Mouse (Mus musculus) small intestine, adult 2 months (tissue): Measurements from ENCODE around the gene Pla2r1. TPM values are rescaled to one million over a fixed set of nuclear protein-coding genes. Genes with fewer than 3 reads are reported as not detected.

ENCODE experiments used
- H3K27ac ChIP-seq: fragments of 200-500 bp; 2 replicates; pipeline ENCODE4 v1.5.1; 2012; ENCODE audit warnings: low read depth, low read length, control low read depth, inconsistent platforms; ENCODE audit not compliant: insufficient read depth
- H3K27me3 ChIP-seq: fragments of 200-500 bp; 2 replicates; pipeline ENCODE4 v1.6.1; 2012; ENCODE audit warnings: mild to moderate bottlenecking, moderate library complexity, low read length, inconsistent platforms; ENCODE audit not compliant: control insufficient read depth, insufficient read depth
- H3K36me3 ChIP-seq: fragments of 200-500 bp; 2 replicates; pipeline ENCODE4 v1.6.1; 2012; ENCODE audit warnings: mild to moderate bottlenecking, low read length, control low read depth, inconsistent platforms; ENCODE audit not compliant: control insufficient read depth, insufficient read depth
- H3K4me1 ChIP-seq: fragments of 200-500 bp; 2 replicates; pipeline ENCODE4 v1.6.1; 2012; ENCODE audit warnings: low read length, inconsistent platforms, mixed read lengths; ENCODE audit not compliant: control insufficient read depth, insufficient read depth, insufficient read length
- H3K4me3 ChIP-seq: fragments of 200-500 bp; 2 replicates; pipeline ENCODE4 v1.5.1; 2012; ENCODE audit warnings: low read depth, mild to moderate bottlenecking, control low read depth, inconsistent platforms, low read length, moderate library complexity
- CTCF ChIP-seq: fragments of 200-500 bp; IDR thresholded peaks from 2 replicates; pipeline ENCODE4 v1.5.1; 2012; ENCODE audit warnings: low read depth, mild to moderate bottlenecking, control low read depth, inconsistent platforms, low read length, moderate library complexity, mixed read lengths; ENCODE audit not compliant: insufficient replicate concordance, insufficient read length; ENCODE audit errors: extremely low read depth
- POLR2A ChIP-seq: fragments of 200-500 bp; IDR thresholded peaks from 2 replicates; pipeline ENCODE4 v1.6.1; 2012; ENCODE audit warnings: low read depth, mild to moderate bottlenecking, control low read depth, inconsistent platforms, low read length, moderate library complexity
- WGBS: fragments of 180-500 bp; shearing (Covaris S2); methylation state at CpG from one replicate; pipeline ENCODE4 v1.1.7; 2018; 5-methylcytosine and 5-hydroxymethylcytosine counted together
- polyA plus RNA-seq: library from polyadenylated mRNA; depleted of rRNA; stranded (reverse); fragments of >200 nt; gene quantifications from 2 replicates; pipeline ENCODE4 v1.2.3, GENCODE M21; 2012

The Pla2r1 gene
- polyA plus RNA-seq, 1 experiment = 0.85 TPM

DNA sequence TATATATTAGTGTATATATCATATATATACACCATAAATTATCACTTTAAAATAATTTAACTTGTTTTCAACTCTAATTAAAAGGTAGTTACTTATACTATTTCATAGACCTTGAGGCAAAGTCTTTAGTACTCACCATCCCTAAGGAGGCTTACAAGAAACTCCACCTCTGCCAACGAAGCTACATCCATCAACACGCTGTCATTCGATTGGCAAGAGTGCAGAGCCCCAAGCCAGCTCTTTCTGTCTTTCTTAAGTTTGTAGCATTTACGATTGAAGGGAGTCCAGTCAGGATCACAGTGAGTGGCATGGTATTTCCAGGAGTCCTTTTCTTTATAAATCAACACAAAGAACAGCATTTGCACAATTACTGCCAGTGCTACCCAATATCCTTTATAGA is 49.1 kb downstream of the Pla2r1 start:
- no peaks in the 10 kb centered on the region for H3K36me3 ChIP-seq
- no peaks in the 10 kb centered on the region for H3K4me1 ChIP-seq
- 88% methylated on average over 4 of the region's 4 CpGs for WGBS
- no peak overlapping the region for H3K4me3 ChIP-seq
- TF ChIP-seq POLR2A (no peak), CTCF (no peak)
- no peaks in the 10 kb centered on the region for H3K27me3 ChIP-seq
- H3K27ac ChIP-seq = no peak overlapping the region

DNA sequence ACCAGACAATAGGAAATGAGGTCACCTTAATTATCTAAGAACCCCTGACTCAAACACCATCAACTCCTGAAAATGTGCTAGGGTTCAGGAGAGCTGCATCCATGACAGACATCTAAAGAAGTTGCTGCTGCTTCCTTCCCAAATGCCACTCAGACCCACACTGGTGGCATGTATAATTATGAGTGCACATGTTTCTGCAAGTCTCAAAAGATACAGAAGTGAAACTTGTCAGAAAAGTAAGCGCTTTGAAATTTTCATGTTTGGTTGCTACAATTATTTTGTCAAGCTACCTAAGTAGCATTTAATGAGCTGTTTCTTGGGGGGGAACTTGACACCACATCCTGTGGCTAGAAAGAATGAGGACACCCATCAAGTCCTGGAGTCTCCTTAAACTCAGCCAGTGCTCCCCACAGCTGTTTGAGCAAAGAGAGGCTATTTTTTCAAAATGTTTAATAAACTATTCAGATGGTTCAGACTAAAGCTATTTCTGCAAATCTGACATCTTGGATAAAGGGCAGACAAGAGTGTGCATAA is 52.5 kb downstream of the Pla2r1 start:
- no peak for TF ChIP-seq POLR2A
- no peak for TF ChIP-seq CTCF
- H3K27ac ChIP-seq = no peak overlapping the region
- H3K27me3 ChIP-seq = no peaks in the 10 kb centered on the region
- H3K4me3 ChIP-seq = no peak overlapping the region
- H3K36me3 ChIP-seq = no peaks in the 10 kb centered on the region
- WGBS = 73% methylated on average over 1 of the region's 1 CpGs
- no peaks in the 10 kb centered on the region for H3K4me1 ChIP-seq

DNA sequence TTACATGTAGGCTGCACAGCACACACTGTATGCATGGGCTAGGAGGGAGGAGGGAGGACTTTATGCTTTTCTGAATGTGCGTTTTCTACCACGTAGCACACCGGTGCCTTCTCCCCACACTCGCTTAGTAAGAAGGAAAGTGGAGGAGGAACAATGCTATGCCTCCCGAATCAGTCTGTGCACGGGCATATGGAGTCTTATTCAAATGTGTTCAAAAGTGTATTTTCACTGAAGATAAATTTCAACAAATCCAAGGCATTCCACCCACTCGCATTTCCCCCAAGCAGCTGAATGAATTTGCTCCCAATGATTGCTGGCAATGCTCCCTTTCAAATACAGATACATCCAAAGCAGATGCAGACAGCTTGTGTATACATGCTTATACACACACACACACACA is 73.2 kb downstream of the Pla2r1 start:
- Histone ChIP-seq H3K4me3 (no peak overlapping the region), H3K4me1 (no peaks in the 10 kb centered on the region), H3K27me3 (no peaks in the 10 kb centered on the region), H3K36me3 (no peaks in the 10 kb centered on the region), H3K27ac (no peak overlapping the region)
- TF ChIP-seq POLR2A (no peak), CTCF (no peak)
- WGBS = 88% methylated on average over 7 of the region's 7 CpGs

DNA sequence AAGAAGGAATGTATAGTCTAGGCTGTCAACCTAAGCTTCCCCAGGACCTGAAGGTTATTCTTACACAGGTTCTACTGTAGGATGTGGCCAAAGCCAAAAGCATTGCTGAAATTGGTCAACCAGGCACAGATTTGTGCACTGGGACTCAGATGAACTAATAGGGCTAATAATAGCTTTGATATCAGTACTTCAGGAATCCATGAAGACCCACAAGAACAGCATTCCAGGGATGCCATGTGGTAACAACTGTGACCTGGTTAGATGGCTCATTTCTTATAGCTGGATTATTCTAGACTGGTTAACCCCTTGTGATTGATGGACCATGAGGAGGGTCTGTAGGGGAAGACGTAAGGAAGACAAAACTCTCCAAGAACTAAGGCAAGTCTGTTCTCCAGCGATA is 74.3 kb downstream of the Pla2r1 start:
- 92% methylated on average over 2 of the region's 2 CpGs for WGBS
- no peaks in the 10 kb centered on the region for H3K4me1 ChIP-seq
- no peak overlapping the region for H3K27ac ChIP-seq
- TF ChIP-seq CTCF = no peak
- no peak for TF ChIP-seq POLR2A
- H3K36me3 ChIP-seq = no peaks in the 10 kb centered on the region
- no peak overlapping the region for H3K4me3 ChIP-seq
- no peaks in the 10 kb centered on the region for H3K27me3 ChIP-seq

DNA sequence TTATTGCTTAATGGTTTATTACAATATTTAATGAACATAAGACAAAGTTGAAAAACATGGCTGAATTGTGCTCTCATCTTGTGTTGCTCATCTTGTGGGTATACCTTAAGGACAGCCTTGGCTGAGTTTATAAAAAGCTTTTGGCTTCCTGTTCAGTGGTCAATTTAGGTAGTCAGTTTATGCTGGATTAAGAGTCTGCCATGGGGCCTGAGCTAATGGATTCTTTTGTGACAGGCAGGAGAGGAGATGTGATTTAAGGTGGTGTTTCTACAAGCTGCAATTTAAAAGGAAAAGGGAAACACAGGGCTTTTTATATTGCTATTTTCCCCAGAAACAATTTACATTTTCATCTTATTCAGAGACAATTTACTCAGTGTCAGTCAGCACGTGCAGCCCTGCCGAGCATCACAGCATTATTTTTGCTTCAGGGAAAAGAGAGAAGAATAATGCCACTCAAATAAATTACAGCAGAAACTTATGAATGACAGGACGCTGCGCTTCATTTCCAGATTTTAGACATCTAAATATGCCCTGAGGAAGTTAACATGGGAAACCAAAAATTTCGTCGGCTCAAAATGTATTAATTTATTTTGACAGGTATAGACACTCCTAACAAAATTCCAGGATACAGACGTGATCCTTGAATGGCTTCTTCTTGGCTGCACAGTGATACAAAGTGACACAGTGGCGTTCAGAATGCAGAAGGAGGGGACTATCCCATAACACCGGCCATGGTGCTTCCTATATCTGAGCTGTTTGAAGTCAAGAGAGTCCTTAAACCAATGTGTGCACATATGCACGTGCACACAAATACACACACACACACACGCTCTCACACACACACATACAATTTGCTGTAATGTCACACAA is 84.0 kb downstream of the Pla2r1 start:
- TF ChIP-seq CTCF (no peak), POLR2A (no peak)
- Histone ChIP-seq H3K4me1 (no peaks in the 10 kb centered on the region), H3K27me3 (no peaks in the 10 kb centered on the region), H3K36me3 (no peaks in the 10 kb centered on the region), H3K4me3 (no peak overlapping the region), H3K27ac (no peak overlapping the region)
- 84% methylated on average over 11 of the region's 11 CpGs for WGBS

DNA sequence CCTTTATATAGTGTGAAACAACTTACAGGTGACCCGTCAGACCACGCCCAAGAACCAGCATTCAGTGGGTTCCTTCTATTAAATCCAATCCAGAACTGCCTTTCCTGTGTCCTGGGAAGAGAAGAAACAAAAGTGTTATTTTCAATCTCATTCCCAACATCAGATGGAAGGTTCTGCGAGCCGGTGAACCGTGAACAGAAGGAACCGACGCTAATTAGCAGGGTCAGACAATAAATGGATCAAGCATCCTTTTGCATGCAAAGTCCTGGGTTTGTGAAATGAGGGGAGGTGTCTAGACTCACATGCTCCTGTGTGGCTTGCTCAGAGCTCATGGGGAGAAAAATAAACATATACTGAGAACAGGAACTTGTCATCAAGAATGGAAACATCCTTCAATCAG is 100.7 kb downstream of the Pla2r1 start:
- 94% methylated on average over 7 of the region's 7 CpGs for WGBS
- no peaks in the 10 kb centered on the region for H3K27me3 ChIP-seq
- no peak overlapping the region for H3K4me3 ChIP-seq
- no peaks in the 10 kb centered on the region for H3K36me3 ChIP-seq
- TF ChIP-seq POLR2A = no peak
- TF ChIP-seq CTCF = no peak
- peaks cover 7% of the 10 kb centered on the region; the same call in 1 of the 2 replicates for H3K4me1 ChIP-seq
- no peak overlapping the region for H3K27ac ChIP-seq

DNA sequence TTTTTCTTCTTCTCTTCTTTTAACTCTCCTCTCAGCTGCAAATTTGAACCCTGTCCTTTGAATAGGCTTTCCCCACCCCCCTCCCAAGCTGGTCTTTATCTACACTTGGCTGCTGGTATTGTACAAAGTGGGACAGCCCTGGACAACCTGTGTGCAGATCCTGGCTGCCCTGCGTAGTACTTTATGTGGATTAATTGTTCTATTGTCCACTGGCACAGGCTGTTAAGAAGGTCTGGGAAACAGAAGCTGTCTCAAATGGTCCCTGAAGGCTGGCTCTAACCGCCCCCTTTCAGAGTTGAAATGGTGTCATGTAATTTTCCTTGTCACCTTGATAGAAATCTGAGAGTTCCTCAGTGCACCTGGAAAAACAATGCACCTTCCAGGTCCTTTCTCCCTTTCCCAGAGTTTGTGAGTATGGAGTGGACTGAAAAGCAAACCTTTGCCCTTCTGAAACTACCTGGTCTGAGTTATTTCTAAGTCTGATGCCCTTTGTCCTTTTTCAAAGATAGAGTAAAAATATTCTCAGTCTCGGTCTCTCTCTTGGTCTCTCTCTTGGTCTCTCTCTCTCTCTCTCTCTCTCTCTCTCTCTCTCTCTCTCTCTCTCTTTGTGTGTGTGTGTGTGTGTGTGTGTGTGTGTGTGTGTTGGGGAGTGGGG is 101.9 kb downstream of the Pla2r1 start:
- Histone ChIP-seq H3K4me1 (peaks cover 7% of the 10 kb centered on the region; the same call in 1 of the 2 replicates), H3K4me3 (no peak overlapping the region), H3K27me3 (no peaks in the 10 kb centered on the region), H3K27ac (no peak overlapping the region), H3K36me3 (no peaks in the 10 kb centered on the region)
- 46% methylated on average over 3 of the region's 3 CpGs for WGBS
- TF ChIP-seq POLR2A (no peak), CTCF (no peak)
